ENCODE assay signal across 22 mouse cellular contexts in genomic region chr8:120806780-120807264, GRCm38 (mm10).
DNase-seq lines count a peak whose midpoint lies in the region; ATAC-seq and TF ChIP-seq lines count a peak whose summit lies in the region.
"Had no signal": no experiment of that assay in that cellular context is flagged by ENCODE, and none has a peak within 500 bp of the region (broad histone marks: within the 10 kb centered on the region; RNA-seq: fewer than 3 reads in every experiment).

No protein-coding gene starts in this region.

- H3K9me3 ChIP-seq in intestine, embryonic 16.5 days (ENCODE audit: control insufficient read depth, low read length), result no peaks in the 10 kb centered on the region
- H3K9me3 ChIP-seq in intestine, postnatal 0 days (ENCODE audit: control insufficient read depth), result no peaks in the 10 kb centered on the region
- no peaks in the 10 kb centered on the region for H3K9me3 ChIP-seq in midbrain, embryonic 13.5 days
- H3K9me3 ChIP-seq in midbrain, postnatal 0 days (ENCODE audit: low read length), result no peaks in the 10 kb centered on the region
- H3K9me3 ChIP-seq: hindbrain, embryonic 10.5 days; neural tube, embryonic 12.5 days had no signal

- H3K9ac ChIP-seq in intestine, embryonic 16.5 days (ENCODE audit: low read depth, low read length), result 0 out of 2 replicates have a peak overlapping the region, but pooled peaks have one; percentile 29
- no peak overlapping the region for H3K9ac ChIP-seq in intestine, postnatal 0 days (ENCODE audit: low read depth, low read length)
- 0 out of 2 replicates have a peak overlapping the region, but pooled peaks have one; percentile 14 for H3K9ac ChIP-seq in midbrain, embryonic 13.5 days (replicated peaks)
- H3K9ac ChIP-seq in midbrain, postnatal 0 days (replicated peaks; ENCODE audit: low read length, poor library complexity, severe bottlenecking), result no peak overlapping the region
- H3K9ac ChIP-seq: neural tube, embryonic 12.5 days had no signal

- no peaks in the 10 kb centered on the region for H3K36me3 ChIP-seq in intestine, embryonic 16.5 days (ENCODE audit: control insufficient read depth, insufficient read depth, low read length)
- H3K36me3 ChIP-seq in intestine, postnatal 0 days (ENCODE audit: control insufficient read depth, insufficient read depth), result no peaks in the 10 kb centered on the region
- H3K36me3 ChIP-seq in midbrain, embryonic 13.5 days, result no peaks in the 10 kb centered on the region
- no peaks in the 10 kb centered on the region for H3K36me3 ChIP-seq in midbrain, postnatal 0 days (ENCODE audit: insufficient read depth, low read length)
- H3K36me3 ChIP-seq: hindbrain, embryonic 10.5 days; neural tube, embryonic 12.5 days had no signal

- peaks cover 6% of the 10 kb centered on the region for H3K4me1 ChIP-seq in intestine, embryonic 16.5 days (ENCODE audit: control insufficient read depth, insufficient read depth, low read length)
- no peaks in the 10 kb centered on the region; the same call in 1 of the 2 replicates for H3K4me1 ChIP-seq in intestine, postnatal 0 days (replicated peaks; ENCODE audit: control insufficient read depth, insufficient read depth, low read length)
- no peaks in the 10 kb centered on the region for H3K4me1 ChIP-seq in midbrain, embryonic 13.5 days (replicated peaks)
- H3K4me1 ChIP-seq in midbrain, postnatal 0 days (ENCODE audit: insufficient read depth, low read length), result no peaks in the 10 kb centered on the region
- H3K4me1 ChIP-seq: neural tube, embryonic 12.5 days had no signal

- H3K27ac ChIP-seq in intestine, embryonic 16.5 days (ENCODE audit: low read length), result no peak overlapping the region
- no peak overlapping the region for H3K27ac ChIP-seq in intestine, postnatal 0 days (ENCODE audit: low read depth, low read length)
- no peak overlapping the region for H3K27ac ChIP-seq in midbrain, embryonic 13.5 days
- H3K27ac ChIP-seq in midbrain, postnatal 0 days (ENCODE audit: low read depth, low read length), result no peak overlapping the region
- H3K27ac ChIP-seq: heart, adult 2 months; hindbrain, embryonic 10.5 days; neural tube, embryonic 12.5 days had no signal

- WGBS in intestine, embryonic 16.5 days, result 54% methylated on average over 12 of the region's 12 CpGs
- 69% methylated on average over 12 of the region's 12 CpGs for WGBS in intestine, postnatal 0 days
- WGBS in midbrain, embryonic 13.5 days, result 62% methylated on average over 12 of the region's 12 CpGs
- 56% methylated on average over 12 of the region's 12 CpGs for WGBS in midbrain, postnatal 0 days

- H3K4me3 ChIP-seq in intestine, embryonic 16.5 days (ENCODE audit: low read length), result no peak overlapping the region
- no peak overlapping the region for H3K4me3 ChIP-seq in intestine, postnatal 0 days (ENCODE audit: low read depth, low read length)
- no peak overlapping the region for H3K4me3 ChIP-seq in midbrain, embryonic 13.5 days (replicated peaks)
- no peak overlapping the region for H3K4me3 ChIP-seq in midbrain, postnatal 0 days (ENCODE audit: low read depth, low read length)
- H3K4me3 ChIP-seq: heart, adult 2 months; hindbrain, embryonic 10.5 days; neural tube, embryonic 12.5 days had no signal

- DNase-seq in adrenal gland, postnatal 14 days, result peak; percentile 30
- no peak for DNase-seq in adrenal gland, adult 8-10 months
- no peak for DNase-seq in midbrain, postnatal 0 days (ENCODE audit: low spot score)
- no peak for DNase-seq in c-Kit-positive CD71-positive TER-119-positive erythroid progenitor cells, embryonic 14.5 days (ENCODE audit: low spot score)
- DNase-seq: adrenal gland, postnatal 10 days; cerebellum, adult 8-10 months; cerebellum, postnatal 36 days; gastrocnemius, postnatal 14 days; kidney, adult 2 months; kidney, postnatal 14 days; retina, postnatal 1 day; right cerebral cortex, postnatal 25 days; spleen, adult 18-20 months had no signal

- ATAC-seq in intestine, embryonic 16.5 days, result no peak
- ATAC-seq in intestine, postnatal 0 days, result no peak
- no peak for ATAC-seq in midbrain, embryonic 13.5 days
- ATAC-seq in midbrain, postnatal 0 days (ENCODE audit: low FRiP score), result no peak
- no peak for ATAC-seq in megakaryocyte-erythroid progenitor cell, adult 5-6 weeks (replicated peaks; ENCODE audit: low FRiP score, low TSS enrichment, poor library complexity, severe bottlenecking)
- ATAC-seq: activated CD4-positive, CD25-positive, alpha-beta regulatory T cell, adult 4 months; forebrain, embryonic 14.5 days had no signal

- TF ChIP-seq CTCF in intestine, postnatal 0 days (IDR thresholded peaks at IDR 0.05; ENCODE audit: low read depth), result no peak
- TF ChIP-seq CTCF in midbrain, postnatal 0 days (IDR thresholded peaks at IDR 0.05), result no peak

- H3K27me3 ChIP-seq in intestine, embryonic 16.5 days (replicated peaks; ENCODE audit: control insufficient read depth, insufficient read depth, low read length), result no peaks in the 10 kb centered on the region; the same call in 1 of the 2 replicates
- H3K27me3 ChIP-seq in intestine, postnatal 0 days (replicated peaks; ENCODE audit: control insufficient read depth, insufficient read depth, low read length), result no peaks in the 10 kb centered on the region
- no peaks in the 10 kb centered on the region for H3K27me3 ChIP-seq in midbrain, embryonic 13.5 days
- H3K27me3 ChIP-seq in midbrain, postnatal 0 days (ENCODE audit: insufficient read depth, low read length), result no peaks in the 10 kb centered on the region

- H3K4me2 ChIP-seq in intestine, embryonic 16.5 days (ENCODE audit: low read depth, low read length), result no peak overlapping the region
- H3K4me2 ChIP-seq in intestine, postnatal 0 days (replicated peaks; ENCODE audit: low read depth), result no peak overlapping the region
- H3K4me2 ChIP-seq in midbrain, embryonic 13.5 days (replicated peaks), result no peak overlapping the region
- no peak overlapping the region for H3K4me2 ChIP-seq in midbrain, postnatal 0 days (ENCODE audit: low read depth, low read length, poor library complexity, severe bottlenecking)
- H3K4me2 ChIP-seq: neural tube, embryonic 12.5 days had no signal

Comparison
In these comparisons a context has a peak if more than half of its experiments do, and no peak if none do; other contexts are left out.
1. H3K9ac ChIP-seq: peak in intestine, embryonic 16.5 days (single experiment) and midbrain, embryonic 13.5 days (single experiment); none in intestine, postnatal 0 days (single experiment) and midbrain, postnatal 0 days (single experiment).